Mouse (Mus musculus): ENCODE results near the gene Hoxc10.

The Hoxc10 gene

DNA sequence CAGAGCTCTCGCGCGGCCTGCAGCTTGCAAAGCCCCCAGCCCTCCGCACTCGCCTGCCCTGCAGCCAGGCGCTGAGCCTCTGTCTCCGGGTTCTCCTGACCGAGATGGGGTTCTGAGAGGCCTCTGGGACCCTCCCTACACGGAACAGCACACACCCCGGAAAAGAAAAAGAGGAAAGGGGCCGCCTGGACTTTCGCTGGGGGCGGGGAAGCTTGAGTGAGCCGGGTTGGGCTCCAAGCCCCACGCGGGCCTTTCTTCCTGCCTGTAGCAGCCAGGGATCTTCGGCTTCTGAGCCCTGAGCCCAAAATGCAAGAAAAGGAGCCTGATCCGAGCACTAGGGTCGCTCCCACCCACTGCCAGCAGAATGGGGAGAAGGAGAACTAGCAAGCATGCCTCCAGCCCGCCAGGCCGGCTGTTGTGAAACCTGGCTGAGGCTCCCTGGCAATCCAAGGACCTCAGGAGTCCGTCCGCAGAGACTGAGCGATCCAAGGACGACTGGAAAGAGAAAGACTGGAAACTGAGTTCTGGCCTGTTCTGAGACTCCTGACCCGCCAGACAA lies 45.4 kb downstream of the Hoxc10 start:
- DNase-seq (ENCODE audit: low spot score) = peak; percentile 43

- peak; percentile 84 for DNase-seq (ENCODE audit: low spot score)
Observed at GRCm38 (mm10) chr15:103013238-103013984, 46.8 kb downstream of the Hoxc10 start.

GRCm38 (mm10) chr15:103014166-103015008 lies 47.8 kb downstream of the Hoxc10 start:
- peak; percentile 78 for DNase-seq (ENCODE audit: low spot score)

DNA sequence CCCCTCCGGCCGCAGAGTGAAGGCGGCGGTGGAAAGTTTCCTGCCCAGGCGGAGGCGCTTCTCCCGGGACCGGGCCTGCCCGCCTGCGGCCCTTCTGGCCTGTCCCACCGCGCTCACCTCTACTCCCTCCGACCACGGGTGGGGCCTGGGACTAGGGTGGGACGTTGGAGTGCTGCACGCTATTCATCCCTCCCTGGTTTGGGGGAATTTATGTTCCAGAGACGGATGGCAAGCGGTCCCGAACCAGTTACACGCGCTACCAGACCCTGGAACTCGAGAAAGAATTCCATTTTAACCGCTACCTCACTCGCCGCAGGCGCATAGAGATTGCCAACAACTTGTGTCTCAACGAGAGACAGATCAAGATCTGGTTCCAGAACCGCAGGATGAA lies 48.4 kb downstream of the Hoxc10 start:
- DNase-seq (ENCODE audit: low spot score) = peak; percentile 26

- DNase-seq (ENCODE audit: low spot score) = no peak
Observed at GRCm38 (mm10) chr15:103015406-103016166, 49.0 kb downstream of the Hoxc10 start.

DNA sequence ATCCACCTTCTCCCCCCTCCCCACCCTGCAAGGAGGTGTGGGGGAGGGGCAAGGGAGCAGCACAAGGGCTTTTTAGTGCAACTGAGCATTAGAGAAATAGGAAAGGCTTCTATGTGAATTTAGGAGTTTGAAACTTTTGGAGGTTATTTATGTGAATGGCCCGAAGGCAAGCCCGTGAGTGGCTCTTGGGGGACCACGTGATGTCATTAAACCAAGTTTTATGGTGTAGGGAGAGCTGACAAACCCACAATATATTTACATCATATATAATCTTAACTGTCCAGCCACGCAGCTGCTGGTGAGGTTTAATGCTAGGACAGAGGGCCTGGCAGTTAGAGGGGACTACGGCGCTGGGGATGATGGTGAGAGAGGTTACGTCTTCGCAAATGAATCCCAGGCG lies 52.0 kb downstream of the Hoxc10 start, which contains the start of gene Hoxc4:
Gene Hoxc4 (plus strand): TSS at position 299 of the 400 bp plus-strand sequence.
- peak; percentile 61 for DNase-seq (ENCODE audit: low spot score)

DNA sequence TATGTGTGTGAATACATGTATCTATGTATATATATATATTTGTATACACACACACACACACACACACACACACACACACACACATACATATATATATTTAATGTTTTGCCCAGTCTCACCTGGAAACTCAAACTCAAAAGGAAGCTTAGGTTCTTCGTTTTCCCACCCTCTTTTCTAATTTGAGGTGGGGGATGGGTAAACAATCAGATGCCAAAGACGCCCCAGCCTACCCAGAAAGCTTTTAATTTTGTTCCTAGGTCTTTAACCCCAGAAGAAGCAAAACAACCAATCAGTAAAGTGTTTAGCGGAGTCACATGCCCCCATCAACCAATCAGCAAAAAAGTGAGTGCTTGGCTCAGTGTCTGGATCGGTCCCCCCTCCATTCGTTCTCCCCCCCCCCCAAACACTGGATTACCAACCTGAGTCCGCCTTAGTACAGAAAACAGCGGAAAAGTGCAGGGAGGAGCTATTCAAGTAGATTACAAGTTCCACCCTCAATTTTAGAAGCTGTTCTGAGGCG lies 54.4 kb downstream of the Hoxc10 start:
- DNase-seq (ENCODE audit: low spot score) = peak; percentile 54

Measured in embryo, embryonic 10 days (tissue).